Mouse (Mus musculus) forebrain, embryonic 16.5 days (tissue): ENCODE results near the gene Sult4a1. TPM values are rescaled to one million over a fixed set of nuclear protein-coding genes. Genes with fewer than 3 reads are reported as not detected.

Source experiments
- ATAC-seq: fragments of 200-750 bp; cut with Nextera tagmentation; 2 replicates; pipeline ENCODE4 v1.8.0; 2017; ENCODE audit warnings: mild to moderate bottlenecking, moderate library complexity
- H3K27ac ChIP-seq: fragments of 300-500 bp; sonication (generic); 2 replicates; pipeline ENCODE4 v1.5.1; 2014; ENCODE audit warnings: low read length, control low read depth
- H3K27me3 ChIP-seq: fragments of 300-500 bp; sonication (generic); replicated peaks from 2 replicates; pipeline ENCODE4 v1.6.1; 2014; ENCODE audit warnings: low read length; ENCODE audit not compliant: control insufficient read depth, insufficient read depth
- H3K36me3 ChIP-seq: fragments of 300-500 bp; sonication (generic); 2 replicates; pipeline ENCODE4 v1.6.1; 2014; ENCODE audit not compliant: control insufficient read depth, insufficient read depth
- H3K4me1 ChIP-seq: fragments of 300-500 bp; sonication (generic); replicated peaks from 2 replicates; pipeline ENCODE4 v1.6.1; 2014; ENCODE audit warnings: low read length; ENCODE audit not compliant: control insufficient read depth, insufficient read depth
- H3K4me2 ChIP-seq: fragments of 300-500 bp; sonication (generic); 2 replicates; pipeline ENCODE4 v1.6.1; 2014; ENCODE audit warnings: mild to moderate bottlenecking, low read length, control low read depth
- H3K4me3 ChIP-seq: fragments of 300-500 bp; sonication (generic); replicated peaks from 2 replicates; pipeline ENCODE4 v1.5.1; 2014; ENCODE audit warnings: mild to moderate bottlenecking, low read length, control low read depth
- H3K9ac ChIP-seq: fragments of 300-500 bp; sonication (generic); replicated peaks from 2 replicates; pipeline ENCODE4 v1.6.1; 2014; ENCODE audit warnings: low read depth, low read length, control low read depth
- H3K9me3 ChIP-seq: fragments of 300-500 bp; sonication (generic); 2 replicates; pipeline ENCODE4 v1.6.1; 2016; ENCODE audit warnings: low read length; ENCODE audit not compliant: control insufficient read depth
- WGBS: fragments of 180-500 bp; shearing (Covaris S2); extraction: QIAGEN DNeasy Blood & Tissue Kit; methylation state at CpG from one replicate; pipeline ENCODE4 v1.1.7; 2014; 5-methylcytosine and 5-hydroxymethylcytosine counted together
- polyA plus RNA-seq: library from polyadenylated mRNA; unstranded; fragments of >200 nt; fragmentation: Nextera tagmentation; extraction: Ambion mirVana; gene quantifications from 2 replicates; pipeline ENCODE4 v1.2.1, GENCODE M21; 2015

The Sult4a1 gene
- polyA plus RNA-seq, 1 experiment from 2014 or later: 92.7 TPM

- Histone ChIP-seq H3K9ac (no peak overlapping the region), H3K4me3 (no peak overlapping the region), H3K36me3 (no peaks in the 10 kb centered on the region), H3K9me3 (no peaks in the 10 kb centered on the region), H3K27ac (no peak overlapping the region), H3K4me1 (no peaks in the 10 kb centered on the region), H3K27me3 (no peaks in the 10 kb centered on the region), H3K4me2 (no peak overlapping the region)
- WGBS: 62% methylated on average over 16 of the region's 16 CpGs
- ATAC-seq: no peak
These were observed 25.7 kb upstream of the Sult4a1 start for GRCm38 (mm10) chr15:84131096-84131786.

- H3K9me3 ChIP-seq: no peaks in the 10 kb centered on the region
- WGBS: 36% methylated on average over 5 of the region's 5 CpGs
These were observed 21.3 kb upstream of the Sult4a1 start for GRCm38 (mm10) chr15:84126871-84127270.

DNA sequence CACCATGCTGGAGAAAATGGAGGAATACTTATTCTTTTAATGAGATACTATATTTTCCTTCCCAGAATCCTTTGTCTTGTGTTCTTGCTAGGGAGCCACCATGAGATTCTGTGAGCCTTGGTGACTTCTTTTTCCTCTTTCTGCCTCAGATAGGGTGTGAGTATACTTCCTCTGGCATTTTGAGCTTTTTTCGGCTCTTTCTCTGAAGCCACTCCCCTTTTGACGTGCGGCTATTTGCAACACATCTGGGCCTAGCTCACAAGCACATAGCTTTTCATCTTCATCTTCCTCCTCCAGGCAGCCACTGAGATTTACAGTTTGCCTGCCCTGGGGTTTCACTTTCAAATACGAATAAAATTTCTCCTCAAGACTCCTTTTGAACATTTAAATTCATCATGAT, 20.9 kb upstream of the Sult4a1 start:
- H3K9me3 ChIP-seq: no peaks in the 10 kb centered on the region
- ATAC-seq: no peak
- H3K36me3 ChIP-seq: no peaks in the 10 kb centered on the region
- no peaks in the 10 kb centered on the region for H3K27me3 ChIP-seq
- H3K4me1 ChIP-seq: no peaks in the 10 kb centered on the region
- WGBS: 81% methylated on average over 4 of the region's 4 CpGs
- H3K4me2 ChIP-seq: no peak overlapping the region
- H3K27ac ChIP-seq: no peak overlapping the region
- H3K4me3 ChIP-seq: no peak overlapping the region
- H3K9ac ChIP-seq: no peak overlapping the region

More at GRCm38 (mm10) chr15:84126871-84127270, 21.3 kb upstream of the Sult4a1 start:
- Histone ChIP-seq H3K4me3 (no peak overlapping the region), H3K4me1 (no peaks in the 10 kb centered on the region), H3K36me3 (no peaks in the 10 kb centered on the region), H3K9ac (no peak overlapping the region), H3K27me3 (no peaks in the 10 kb centered on the region), H3K27ac (no peak overlapping the region), H3K4me2 (no peak overlapping the region)
- ATAC-seq: no peak

- WGBS: 72% methylated on average over 7 of the region's 7 CpGs
- H3K27ac ChIP-seq: no peak overlapping the region
These were observed 18.5 kb upstream of the Sult4a1 start for GRCm38 (mm10) chr15:84124086-84124485.

GRCm38 (mm10) chr15:84123075-84123474, 17.5 kb upstream of the Sult4a1 start, which contains the start of gene Pnpla5:
TSS of gene Pnpla5 (minus strand) at chr15:84123175.
- H3K4me1 ChIP-seq: no peaks in the 10 kb centered on the region
- no peak within 1 kb of the TSS for H3K27ac ChIP-seq
- H3K4me2 ChIP-seq: no peak within 1 kb of the TSS
- no peaks in the 10 kb centered on the region for H3K36me3 ChIP-seq
- H3K9ac ChIP-seq: no peak within 1 kb of the TSS
- no peak for ATAC-seq
- no peaks in the 10 kb centered on the region for H3K9me3 ChIP-seq
- WGBS: 76% methylated on average over 8 of the region's 8 CpGs
- no peaks in the 10 kb centered on the region for H3K27me3 ChIP-seq
- H3K4me3 ChIP-seq: no peak within 1 kb of the TSS

More at GRCm38 (mm10) chr15:84124086-84124485, 18.5 kb upstream of the Sult4a1 start:
- H3K36me3 ChIP-seq: no peaks in the 10 kb centered on the region
- no peaks in the 10 kb centered on the region for H3K27me3 ChIP-seq
- no peaks in the 10 kb centered on the region for H3K4me1 ChIP-seq
- no peak overlapping the region for H3K9ac ChIP-seq
- no peak for ATAC-seq
- H3K4me3 ChIP-seq: no peak overlapping the region
- no peak overlapping the region for H3K4me2 ChIP-seq
- no peaks in the 10 kb centered on the region for H3K9me3 ChIP-seq

DNA sequence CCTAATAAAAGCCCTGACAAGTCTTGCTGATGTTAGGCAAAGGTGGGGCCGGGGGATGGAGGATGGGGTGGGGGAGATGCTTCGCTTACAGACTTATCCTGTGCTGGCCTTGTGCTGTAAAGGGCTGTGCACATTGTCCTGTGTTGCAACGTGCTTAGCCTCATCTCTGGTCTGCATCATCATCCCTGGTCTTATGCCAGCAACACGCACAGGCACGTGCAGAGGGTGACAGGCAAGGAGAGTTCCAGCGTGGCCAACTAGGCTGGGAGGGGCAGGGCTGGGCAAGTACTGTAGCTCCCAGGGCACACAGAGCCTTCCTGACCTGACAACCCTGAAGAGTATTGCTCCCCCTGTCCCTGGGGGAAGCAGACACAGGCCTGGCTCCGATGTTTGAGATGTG, 15.5 kb upstream of the Sult4a1 start:
- ATAC-seq: no peak
- Histone ChIP-seq H3K9me3 (0 out of 2 replicates have a peak, but pooled peaks cover 2% of the 10 kb centered on the region), H3K27ac (no peak overlapping the region), H3K4me3 (no peak overlapping the region), H3K36me3 (no peaks in the 10 kb centered on the region), H3K4me2 (no peak overlapping the region), H3K9ac (no peak overlapping the region), H3K27me3 (no peaks in the 10 kb centered on the region), H3K4me1 (no peaks in the 10 kb centered on the region)
- WGBS: 69% methylated on average over 7 of the region's 7 CpGs

DNA sequence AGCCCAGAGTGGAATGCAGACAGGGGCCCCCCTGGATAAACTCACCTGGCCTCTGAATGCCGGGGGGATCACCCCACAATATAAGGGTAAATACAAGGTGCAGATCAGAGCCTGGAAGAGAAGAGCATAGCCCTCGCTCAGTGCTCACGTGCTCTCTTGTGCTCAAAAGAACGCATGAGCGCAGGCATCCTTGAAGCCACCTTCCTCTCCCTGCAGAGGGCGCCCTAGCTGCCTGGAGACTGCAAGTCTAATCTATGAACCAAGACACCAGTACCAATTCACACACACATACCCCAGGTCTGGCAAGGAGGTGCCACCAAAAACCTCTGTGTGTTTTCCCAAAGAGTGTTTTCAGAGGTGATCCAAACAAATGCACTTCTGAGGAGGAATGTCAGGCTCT, 15.1 kb upstream of the Sult4a1 start:
- Histone ChIP-seq H3K27me3 (no peaks in the 10 kb centered on the region), H3K27ac (no peak overlapping the region), H3K36me3 (no peaks in the 10 kb centered on the region), H3K4me3 (no peak overlapping the region), H3K9ac (no peak overlapping the region), H3K9me3 (0 out of 2 replicates have a peak, but pooled peaks cover 2% of the 10 kb centered on the region), H3K4me2 (no peak overlapping the region), H3K4me1 (no peaks in the 10 kb centered on the region)
- WGBS: 22% methylated on average over 6 of the region's 6 CpGs
- no peak for ATAC-seq

DNA sequence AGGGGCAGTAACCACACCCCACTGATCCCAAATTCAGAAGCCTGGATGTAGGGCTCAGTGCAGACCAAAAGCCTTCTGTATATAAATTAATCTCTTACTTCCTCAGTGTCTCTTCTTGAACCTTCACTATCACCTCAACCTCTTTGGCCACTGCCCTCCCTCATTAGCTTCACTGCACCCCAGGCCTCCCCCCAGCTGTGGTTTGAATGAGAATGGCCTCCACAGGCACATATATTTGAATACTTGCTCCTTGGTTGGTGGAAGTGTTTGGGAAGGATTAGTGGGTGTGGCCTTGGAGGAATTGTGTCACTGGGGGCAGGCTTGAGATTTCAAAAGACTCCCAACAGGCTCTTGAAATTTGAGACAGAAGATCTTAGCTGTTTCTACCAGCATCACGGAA, 10.9 kb upstream of the Sult4a1 start:
- 84% methylated on average over 1 of the region's 1 CpGs for WGBS
- Histone ChIP-seq H3K9ac (no peak overlapping the region), H3K9me3 (0 out of 2 replicates have a peak, but pooled peaks cover 2% of the 10 kb centered on the region), H3K36me3 (no peaks in the 10 kb centered on the region), H3K4me1 (no peaks in the 10 kb centered on the region), H3K27ac (no peak overlapping the region), H3K27me3 (0 out of 2 replicates have a peak, but pooled peaks cover 2% of the 10 kb centered on the region), H3K4me2 (no peak overlapping the region), H3K4me3 (no peak overlapping the region)
- ATAC-seq: no peak

- Histone ChIP-seq H3K4me1 (no peaks in the 10 kb centered on the region), H3K4me3 (no peak overlapping the region), H3K27me3 (0 out of 2 replicates have a peak, but pooled peaks cover 2% of the 10 kb centered on the region), H3K9me3 (0 out of 2 replicates have a peak, but pooled peaks cover 2% of the 10 kb centered on the region), H3K36me3 (no peaks in the 10 kb centered on the region), H3K4me2 (no peak overlapping the region), H3K9ac (no peak overlapping the region), H3K27ac (no peak overlapping the region)
- WGBS: 64% methylated on average over 5 of the region's 5 CpGs
- ATAC-seq: no peak
These were observed 10.2 kb upstream of the Sult4a1 start for GRCm38 (mm10) chr15:84115727-84116126.
